8 mouse cellular contexts compared by ENCODE assay signal in genomic region chr4:133967138-133967865, GRCm38 (mm10). TPM values are rescaled to one million over a fixed set of nuclear protein-coding genes. Genes with fewer than 3 reads are reported as not detected.
DNase-seq lines count a peak whose midpoint lies in the region; ATAC-seq lines count a peak whose summit lies in the region.

No protein-coding gene starts in this region.

- peak; percentile 97 for DNase-seq in ZHBTc4 (ENCODE audit: low read depth, low spot score)
- peak; percentile 95 to 97 for DNase-seq in cerebellum, postnatal 4 days (ENCODE audit: low spot score in 2 of 2)
- DNase-seq in gastrocnemius, adult 18-20 months (ENCODE audit: low spot score), result peak; percentile 98
- peak; percentile 96 to 98 for DNase-seq in left cerebral cortex, adult 18-20 months (ENCODE audit: low spot score in 2 of 2)
- peak; percentile 99 for DNase-seq in lung, postnatal 4 days
- DNase-seq in retina, postnatal 1 day, result peak; percentile 98
- peak; percentile 99 for DNase-seq in thymus, postnatal 4 days

- peaks cover 14% of the 10 kb centered on the region for H3K36me3 ChIP-seq in hindbrain, embryonic 16.5 days (ENCODE audit: control insufficient read depth, insufficient read depth, low read length)

- peaks cover 41% of the 10 kb centered on the region for H3K4me1 ChIP-seq in hindbrain, embryonic 16.5 days (ENCODE audit: control insufficient read depth, insufficient read depth, low read depth, low read length)

- peak overlapping the region; percentile 81 for H3K4me2 ChIP-seq in hindbrain, embryonic 16.5 days (ENCODE audit: low read length)

- peak overlapping the region; percentile 99 for H3K27ac ChIP-seq in hindbrain, embryonic 16.5 days (ENCODE audit: low read depth, low read length)

- ATAC-seq in hindbrain, embryonic 16.5 days, result peak; percentile 65

- peak overlapping the region; percentile 59 for H3K4me3 ChIP-seq in hindbrain, embryonic 16.5 days (ENCODE audit: low read length)

- 0% methylated on average over 42 of the region's 101 CpGs for WGBS in hindbrain, embryonic 16.5 days

- H3K9me3 ChIP-seq in hindbrain, embryonic 16.5 days (ENCODE audit: control insufficient read depth, low read length), result no peaks in the 10 kb centered on the region

- H3K9ac ChIP-seq in hindbrain, embryonic 16.5 days (ENCODE audit: low read depth, low read length), result peak overlapping the region; percentile 89

- H3K27me3 ChIP-seq in hindbrain, embryonic 16.5 days (replicated peaks; ENCODE audit: control insufficient read depth, insufficient read depth, low read length), result no peaks in the 10 kb centered on the region

RNA-seq across cellular contexts. Expression of gene Hmgn2, which starts 1.1 kb away (rescaled TPM):
- 10 to 100 TPM; 36.3 to 50.4 TPM for total RNA-seq in gastrocnemius, adult 18-20 months (2021)
- polyA plus RNA-seq in hindbrain, embryonic 16.5 days (2015; fragmentation: Nextera tagmentation; extraction: Ambion mirVana), result 909 and 1,029 TPM in 2 replicates
- 100 to 1,000 TPM; 100 to 103 TPM for total RNA-seq in left cerebral cortex, adult 18-20 months (2021)

RNA-seq across cellular contexts. Expression of gene Dhdds, which starts 33.4 kb away (rescaled TPM):
- 1 to 10 TPM; 8.6 to 9.7 TPM for total RNA-seq in gastrocnemius, adult 18-20 months (2021)
- polyA plus RNA-seq in hindbrain, embryonic 16.5 days (2015; fragmentation: Nextera tagmentation; extraction: Ambion mirVana), result 49.7 and 49.8 TPM in 2 replicates
- 10 to 100 TPM; 64.6 to 68.5 TPM for total RNA-seq in left cerebral cortex, adult 18-20 months (2021)

RNA-seq across cellular contexts. Expression of gene Lin28a, which starts 51.3 kb away (rescaled TPM):
- total RNA-seq in gastrocnemius, adult 18-20 months (2021), result under 1 TPM; 0.30 to 0.43 TPM
- polyA plus RNA-seq in hindbrain, embryonic 16.5 days (2015; fragmentation: Nextera tagmentation; extraction: Ambion mirVana), result 0.16 and 0.35 TPM in 2 replicates
- not detected for total RNA-seq in left cerebral cortex, adult 18-20 months (2021)

Comparison
In these comparisons a context has a peak if more than half of its experiments do, and no peak if none do; other contexts are left out.
1. Peak in every context shown above with its lines: DNase-seq, ATAC-seq, H3K4me3 ChIP-seq and H3K27ac ChIP-seq.
2. RNA of gene Dhdds, which starts 33.4 kb away (total RNA-seq): 64.6 to 68.5 TPM in left cerebral cortex, adult 18-20 months; 8.6 to 9.7 TPM in gastrocnemius, adult 18-20 months; every median in the first group is over 4 times any median in the second.